Mouse (Mus musculus): Measurements from ENCODE around the gene BC049352. TPM values are rescaled to one million over a fixed set of nuclear protein-coding genes. Genes with fewer than 3 reads are reported as not detected.

Gene BC049352
- polyA plus RNA-seq, 2 experiments = not detected

GRCm38 (mm10) chr9:45189661-45190174 lies 7.9 kb downstream of the BC049352 start:
- no peak overlapping the region for H3K4me3 ChIP-seq (replicated peaks; ENCODE audit: low read length)
- H3K27ac ChIP-seq (replicated peaks; ENCODE audit: low read depth, low read length) = no peak overlapping the region
- no peaks in the 10 kb centered on the region for H3K4me1 ChIP-seq (ENCODE audit: control insufficient read depth, insufficient read depth, low read length)
- no peak overlapping the region for H3K9ac ChIP-seq (ENCODE audit: low read depth, low read length, severe bottlenecking)
- TF ChIP-seq POLR2A (IDR thresholded peaks at IDR 0.05; ENCODE audit: borderline replicate concordance, extremely low read depth, insufficient read depth, insufficient read length) = no peak
- H3K4me2 ChIP-seq (replicated peaks; ENCODE audit: low read depth, low read length, severe bottlenecking) = no peak overlapping the region
- ATAC-seq (ENCODE audit: low FRiP score, low read depth) = no peak
- H3K9me3 ChIP-seq (ENCODE audit: control insufficient read depth, low read length) = no peaks in the 10 kb centered on the region
- H3K36me3 ChIP-seq (ENCODE audit: control insufficient read depth, insufficient read depth, low read length) = no peaks in the 10 kb centered on the region
- no peaks in the 10 kb centered on the region for H3K27me3 ChIP-seq (ENCODE audit: control insufficient read depth, insufficient read depth, low read length)
- WGBS = 83% methylated on average over 4 of the region's 4 CpGs
- no peak for DNase-seq (ENCODE audit: low spot score)

- H3K9me3 ChIP-seq (ENCODE audit: control insufficient read depth, low read length) = no peaks in the 10 kb centered on the region
- no peak for TF ChIP-seq POLR2A (IDR thresholded peaks at IDR 0.05; ENCODE audit: borderline replicate concordance, extremely low read depth, insufficient read depth, insufficient read length)
- no peak for DNase-seq (ENCODE audit: low spot score)
- H3K27me3 ChIP-seq (ENCODE audit: control insufficient read depth, insufficient read depth, low read length) = no peaks in the 10 kb centered on the region
- no peak overlapping the region for H3K4me2 ChIP-seq (replicated peaks; ENCODE audit: low read depth, low read length, severe bottlenecking)
- H3K4me1 ChIP-seq (ENCODE audit: control insufficient read depth, insufficient read depth, low read length) = no peaks in the 10 kb centered on the region
- WGBS = 73% methylated on average over 4 of the region's 4 CpGs
- ATAC-seq (ENCODE audit: low FRiP score, low read depth) = no peak
- no peak overlapping the region for H3K4me3 ChIP-seq (replicated peaks; ENCODE audit: low read length)
- no peak overlapping the region for H3K27ac ChIP-seq (replicated peaks; ENCODE audit: low read depth, low read length)
- H3K9ac ChIP-seq (ENCODE audit: low read depth, low read length, severe bottlenecking) = no peak overlapping the region
- no peaks in the 10 kb centered on the region for H3K36me3 ChIP-seq (ENCODE audit: control insufficient read depth, insufficient read depth, low read length)
These were observed 13.7 kb downstream of the BC049352 start for GRCm38 (mm10) chr9:45195468-45195867.

- ATAC-seq (ENCODE audit: low FRiP score, low read depth) (no peak), DNase-seq (ENCODE audit: low spot score) (no peak)
- Histone ChIP-seq H3K9ac (ENCODE audit: low read depth, low read length, severe bottlenecking) (no peak overlapping the region), H3K9me3 (ENCODE audit: control insufficient read depth, low read length) (no peaks in the 10 kb centered on the region), H3K4me3 (replicated peaks; ENCODE audit: low read length) (no peak overlapping the region), H3K4me2 (replicated peaks; ENCODE audit: low read depth, low read length, severe bottlenecking) (no peak overlapping the region), H3K4me1 (ENCODE audit: control insufficient read depth, insufficient read depth, low read length) (no peaks in the 10 kb centered on the region), H3K27ac (replicated peaks; ENCODE audit: low read depth, low read length) (no peak overlapping the region), H3K27me3 (ENCODE audit: control insufficient read depth, insufficient read depth, low read length) (no peaks in the 10 kb centered on the region), H3K36me3 (ENCODE audit: control insufficient read depth, insufficient read depth, low read length) (no peaks in the 10 kb centered on the region)
- WGBS = 56% methylated on average over 8 of the region's 8 CpGs
- TF ChIP-seq POLR2A (IDR thresholded peaks at IDR 0.05; ENCODE audit: borderline replicate concordance, extremely low read depth, insufficient read depth, insufficient read length) = no peak
These were observed 14.5 kb downstream of the BC049352 start for GRCm38 (mm10) chr9:45196125-45196830.

GRCm38 (mm10) chr9:45197549-45197948 lies 15.7 kb downstream of the BC049352 start:
- 76% methylated on average over 5 of the region's 5 CpGs for WGBS
- Histone ChIP-seq H3K4me3 (replicated peaks; ENCODE audit: low read length) (no peak overlapping the region), H3K4me1 (ENCODE audit: control insufficient read depth, insufficient read depth, low read length) (no peaks in the 10 kb centered on the region), H3K27me3 (ENCODE audit: control insufficient read depth, insufficient read depth, low read length) (no peaks in the 10 kb centered on the region), H3K9ac (ENCODE audit: low read depth, low read length, severe bottlenecking) (no peak overlapping the region), H3K4me2 (replicated peaks; ENCODE audit: low read depth, low read length, severe bottlenecking) (no peak overlapping the region), H3K9me3 (ENCODE audit: control insufficient read depth, low read length) (no peaks in the 10 kb centered on the region), H3K36me3 (ENCODE audit: control insufficient read depth, insufficient read depth, low read length) (no peaks in the 10 kb centered on the region), H3K27ac (replicated peaks; ENCODE audit: low read depth, low read length) (no peak overlapping the region)
- no peak for DNase-seq (ENCODE audit: low spot score)
- no peak for TF ChIP-seq POLR2A (IDR thresholded peaks at IDR 0.05; ENCODE audit: borderline replicate concordance, extremely low read depth, insufficient read depth, insufficient read length)
- ATAC-seq (ENCODE audit: low FRiP score, low read depth) = no peak

- Histone ChIP-seq H3K4me1 (ENCODE audit: control insufficient read depth, insufficient read depth, low read length) (no peaks in the 10 kb centered on the region), H3K36me3 (ENCODE audit: control insufficient read depth, insufficient read depth, low read length) (no peaks in the 10 kb centered on the region), H3K4me2 (replicated peaks; ENCODE audit: low read depth, low read length, severe bottlenecking) (no peak overlapping the region), H3K4me3 (replicated peaks; ENCODE audit: low read length) (no peak overlapping the region), H3K9ac (ENCODE audit: low read depth, low read length, severe bottlenecking) (no peak overlapping the region), H3K27me3 (ENCODE audit: control insufficient read depth, insufficient read depth, low read length) (no peaks in the 10 kb centered on the region), H3K27ac (replicated peaks; ENCODE audit: low read depth, low read length) (no peak overlapping the region), H3K9me3 (ENCODE audit: control insufficient read depth, low read length) (no peaks in the 10 kb centered on the region)
- ATAC-seq (ENCODE audit: low FRiP score, low read depth) = no peak
- WGBS = 79% methylated on average over 5 of the region's 5 CpGs
- TF ChIP-seq POLR2A (IDR thresholded peaks at IDR 0.05; ENCODE audit: borderline replicate concordance, extremely low read depth, insufficient read depth, insufficient read length) = no peak
- no peak for DNase-seq (ENCODE audit: low spot score)
These were observed 19.6 kb downstream of the BC049352 start for GRCm38 (mm10) chr9:45201319-45201947.
